Mouse (Mus musculus): Measurements from ENCODE around the gene Commd7. TPM values are rescaled to one million over a fixed set of nuclear protein-coding genes. Genes with fewer than 3 reads are reported as not detected.

The Commd7 gene
- polyA plus RNA-seq, 1 experiment from 2014 or later, result 74.8 TPM

GRCm38 (mm10) chr2:153633259-153633658, 678 bp upstream of the Commd7 start:
- Histone ChIP-seq H3K27ac (ENCODE audit: low read depth, low read length) (no peak overlapping the region), H3K9ac (ENCODE audit: low read depth, low read length) (no peak overlapping the region)

DNA sequence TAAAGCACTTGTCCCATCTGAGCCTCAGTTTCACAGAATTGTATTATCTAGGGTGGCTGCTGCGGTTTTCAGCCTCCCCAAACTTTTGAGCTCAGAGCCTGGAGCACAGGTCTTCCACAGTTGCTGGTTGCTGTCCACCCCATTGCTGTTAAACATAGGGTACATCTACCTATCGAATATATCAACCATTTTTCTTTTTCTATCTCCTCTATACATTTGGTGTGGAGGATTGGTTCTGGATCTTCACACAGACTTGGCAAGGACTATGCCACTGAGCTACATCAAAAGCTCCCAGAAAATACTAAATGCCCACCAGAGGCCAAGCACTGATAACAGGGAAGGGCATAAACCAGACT, 268 bp upstream of the Commd7 start:
- Histone ChIP-seq H3K9ac (ENCODE audit: low read depth, low read length) (peak overlapping the region; percentile 89), H3K4me1 (replicated peaks; ENCODE audit: control insufficient read depth, insufficient read depth, low read length) (peaks cover 5% of the 10 kb centered on the region; the same call in 1 of the 2 replicates), H3K9me3 (ENCODE audit: control insufficient read depth) (no peaks in the 10 kb centered on the region), H3K36me3 (ENCODE audit: control insufficient read depth, insufficient read depth) (peaks cover 8% of the 10 kb centered on the region), H3K27me3 (replicated peaks; ENCODE audit: control insufficient read depth, insufficient read depth, low read length) (no peaks in the 10 kb centered on the region), H3K4me2 (replicated peaks; ENCODE audit: low read depth) (peak overlapping the region; percentile 77), H3K27ac (ENCODE audit: low read depth, low read length) (peak overlapping the region; percentile 96), H3K4me3 (ENCODE audit: low read depth, low read length) (peak overlapping the region; percentile 91)
- 18% methylated on average over 2 of the region's 2 CpGs for WGBS
- no peak for ATAC-seq
- no peak for TF ChIP-seq CTCF (IDR thresholded peaks at IDR 0.05; ENCODE audit: low read depth)

More at GRCm38 (mm10) chr2:153633259-153633658, 678 bp upstream of the Commd7 start:
- ATAC-seq, result no peak
- WGBS, result 81% methylated on average over 5 of the region's 5 CpGs
- H3K9me3 ChIP-seq (ENCODE audit: control insufficient read depth), result no peaks in the 10 kb centered on the region
- H3K4me2 ChIP-seq (replicated peaks; ENCODE audit: low read depth), result peak overlapping the region; percentile 77
- TF ChIP-seq CTCF (IDR thresholded peaks at IDR 0.05; ENCODE audit: low read depth), result no peak
- peaks cover 4% of the 10 kb centered on the region for H3K36me3 ChIP-seq (ENCODE audit: control insufficient read depth, insufficient read depth)
- H3K4me1 ChIP-seq (replicated peaks; ENCODE audit: control insufficient read depth, insufficient read depth, low read length), result peaks cover 5% of the 10 kb centered on the region; the same call in 1 of the 2 replicates
- no peak overlapping the region for H3K4me3 ChIP-seq (ENCODE audit: low read depth, low read length)
- H3K27me3 ChIP-seq (replicated peaks; ENCODE audit: control insufficient read depth, insufficient read depth, low read length), result no peaks in the 10 kb centered on the region

DNA sequence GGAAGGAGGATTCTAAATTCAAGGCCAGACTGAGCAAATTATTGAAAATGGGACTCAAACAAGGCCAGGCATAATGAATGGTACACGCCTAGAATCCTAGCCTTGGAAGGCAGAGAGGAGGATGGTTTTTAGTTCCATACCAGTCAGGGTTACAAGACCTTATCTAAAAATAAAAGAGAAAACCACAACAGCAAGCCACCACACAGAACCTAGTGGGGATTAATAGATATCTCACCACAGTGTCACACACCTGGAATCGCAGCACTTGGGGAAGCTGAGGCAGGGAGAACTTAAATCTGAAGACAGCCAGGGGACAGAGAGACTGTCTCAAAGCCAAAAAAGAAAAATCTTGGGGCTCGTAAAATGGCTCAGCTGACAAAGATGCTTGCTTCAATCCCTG, 1.6 kb downstream of the Commd7 start:
- H3K4me3 ChIP-seq (ENCODE audit: low read depth, low read length), result no peak overlapping the region
- no peak overlapping the region for H3K9ac ChIP-seq (ENCODE audit: low read depth, low read length)
- no peak overlapping the region for H3K4me2 ChIP-seq (replicated peaks; ENCODE audit: low read depth)
- 83% methylated on average over 3 of the region's 3 CpGs for WGBS
- TF ChIP-seq CTCF (IDR thresholded peaks at IDR 0.05; ENCODE audit: low read depth), result no peak
- H3K27ac ChIP-seq (ENCODE audit: low read depth, low read length), result no peak overlapping the region
- H3K4me1 ChIP-seq (replicated peaks; ENCODE audit: control insufficient read depth, insufficient read depth, low read length), result peaks cover 5% of the 10 kb centered on the region; the same call in 1 of the 2 replicates
- H3K36me3 ChIP-seq (ENCODE audit: control insufficient read depth, insufficient read depth), result peaks cover 26% of the 10 kb centered on the region
- ATAC-seq, result no peak
- H3K27me3 ChIP-seq (replicated peaks; ENCODE audit: control insufficient read depth, insufficient read depth, low read length), result no peaks in the 10 kb centered on the region
- no peaks in the 10 kb centered on the region for H3K9me3 ChIP-seq (ENCODE audit: control insufficient read depth)

- no peak overlapping the region for H3K4me2 ChIP-seq (replicated peaks; ENCODE audit: low read depth)
- peaks cover 87% of the 10 kb centered on the region for H3K36me3 ChIP-seq (ENCODE audit: control insufficient read depth, insufficient read depth)
- no peak for TF ChIP-seq CTCF (IDR thresholded peaks at IDR 0.05; ENCODE audit: low read depth)
- no peaks in the 10 kb centered on the region for H3K9me3 ChIP-seq (ENCODE audit: control insufficient read depth)
- H3K27ac ChIP-seq (ENCODE audit: low read depth, low read length), result no peak overlapping the region
- no peak overlapping the region for H3K4me3 ChIP-seq (ENCODE audit: low read depth, low read length)
- no peaks in the 10 kb centered on the region for H3K27me3 ChIP-seq (replicated peaks; ENCODE audit: control insufficient read depth, insufficient read depth, low read length)
- no peaks in the 10 kb centered on the region for H3K4me1 ChIP-seq (replicated peaks; ENCODE audit: control insufficient read depth, insufficient read depth, low read length)
- no peak for ATAC-seq
- 73% methylated on average over 10 of the region's 10 CpGs for WGBS
- H3K9ac ChIP-seq (ENCODE audit: low read depth, low read length), result no peak overlapping the region
Measured at GRCm38 (mm10) chr2:153622449-153622848, 10.1 kb downstream of the Commd7 start.

- WGBS, result 82% methylated on average over 10 of the region's 10 CpGs
- Histone ChIP-seq H3K9me3 (ENCODE audit: control insufficient read depth) (no peaks in the 10 kb centered on the region), H3K4me2 (replicated peaks; ENCODE audit: low read depth) (no peak overlapping the region), H3K27ac (ENCODE audit: low read depth, low read length) (no peak overlapping the region), H3K9ac (ENCODE audit: low read depth, low read length) (no peak overlapping the region), H3K4me1 (replicated peaks; ENCODE audit: control insufficient read depth, insufficient read depth, low read length) (no peaks in the 10 kb centered on the region), H3K4me3 (ENCODE audit: low read depth, low read length) (no peak overlapping the region), H3K36me3 (ENCODE audit: control insufficient read depth, insufficient read depth) (peaks cover 71% of the 10 kb centered on the region), H3K27me3 (replicated peaks; ENCODE audit: control insufficient read depth, insufficient read depth, low read length) (no peaks in the 10 kb centered on the region)
- ATAC-seq, result no peak
- TF ChIP-seq CTCF (IDR thresholded peaks at IDR 0.05; ENCODE audit: low read depth), result no peak
Measured at GRCm38 (mm10) chr2:153618889-153619288, 13.7 kb downstream of the Commd7 start.

DNA sequence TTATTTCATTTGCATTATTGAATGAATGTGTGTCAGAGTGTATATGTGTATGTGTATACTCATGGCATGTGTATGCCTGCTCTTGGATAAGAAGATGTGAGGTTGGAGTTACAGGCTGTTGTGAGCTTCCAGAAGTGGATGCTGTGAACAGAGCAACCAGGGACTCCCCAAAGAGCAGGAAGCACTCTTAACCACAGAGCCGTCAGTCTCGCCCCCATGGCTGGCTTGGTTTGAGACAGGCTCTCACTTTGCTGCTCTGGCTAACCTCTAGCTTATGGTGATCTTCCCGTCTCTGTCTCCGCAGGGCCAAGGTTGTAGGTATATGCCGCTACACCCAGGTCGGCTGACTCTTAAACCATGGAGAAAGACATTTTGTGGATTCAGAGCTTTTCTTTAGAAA, 14.1 kb downstream of the Commd7 start:
- H3K9ac ChIP-seq (ENCODE audit: low read depth, low read length), result no peak overlapping the region
- no peaks in the 10 kb centered on the region for H3K4me1 ChIP-seq (replicated peaks; ENCODE audit: control insufficient read depth, insufficient read depth, low read length)
- no peak overlapping the region for H3K4me2 ChIP-seq (replicated peaks; ENCODE audit: low read depth)
- ATAC-seq, result no peak
- no peak overlapping the region for H3K4me3 ChIP-seq (ENCODE audit: low read depth, low read length)
- no peak overlapping the region for H3K27ac ChIP-seq (ENCODE audit: low read depth, low read length)
- WGBS, result 93% methylated on average over 6 of the region's 6 CpGs
- H3K27me3 ChIP-seq (replicated peaks; ENCODE audit: control insufficient read depth, insufficient read depth, low read length), result no peaks in the 10 kb centered on the region
- no peak for TF ChIP-seq CTCF (IDR thresholded peaks at IDR 0.05; ENCODE audit: low read depth)
- peaks cover 67% of the 10 kb centered on the region for H3K36me3 ChIP-seq (ENCODE audit: control insufficient read depth, insufficient read depth)
- H3K9me3 ChIP-seq (ENCODE audit: control insufficient read depth), result no peaks in the 10 kb centered on the region

DNA sequence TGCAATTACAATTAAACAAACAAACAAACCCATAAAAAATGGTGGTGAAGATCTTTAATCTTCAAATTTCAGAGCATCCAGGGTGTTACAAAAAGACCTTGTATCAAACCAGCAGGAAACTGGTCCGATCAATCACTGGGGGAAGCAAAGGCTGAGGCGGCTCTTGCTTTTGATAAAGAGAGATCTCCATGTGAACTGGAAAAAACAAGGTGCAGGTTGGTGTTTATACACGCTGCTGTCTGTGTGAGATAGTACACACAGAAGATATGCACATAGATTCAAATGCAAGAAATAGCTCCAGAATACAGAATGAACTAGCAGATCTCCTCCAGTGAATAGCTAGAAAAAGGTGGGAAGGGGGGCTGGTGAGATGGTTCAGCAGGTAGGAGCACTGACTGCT, 15.7 kb downstream of the Commd7 start:
- no peak for ATAC-seq
- 88% methylated on average over 3 of the region's 3 CpGs for WGBS
- Histone ChIP-seq H3K4me3 (ENCODE audit: low read depth, low read length) (no peak overlapping the region), H3K9me3 (ENCODE audit: control insufficient read depth) (no peaks in the 10 kb centered on the region), H3K27ac (ENCODE audit: low read depth, low read length) (no peak overlapping the region), H3K4me1 (replicated peaks; ENCODE audit: control insufficient read depth, insufficient read depth, low read length) (no peaks in the 10 kb centered on the region), H3K36me3 (ENCODE audit: control insufficient read depth, insufficient read depth) (peaks cover 52% of the 10 kb centered on the region), H3K4me2 (replicated peaks; ENCODE audit: low read depth) (no peak overlapping the region), H3K27me3 (replicated peaks; ENCODE audit: control insufficient read depth, insufficient read depth, low read length) (no peaks in the 10 kb centered on the region), H3K9ac (ENCODE audit: low read depth, low read length) (no peak overlapping the region)
- TF ChIP-seq CTCF (IDR thresholded peaks at IDR 0.05; ENCODE audit: low read depth), result no peak

All from intestine, postnatal 0 days (tissue).